Mouse (Mus musculus): ENCODE measurements around the gene Wdr26. TPM values are rescaled to one million over a fixed set of nuclear protein-coding genes. Genes with fewer than 3 reads are reported as not detected.

Gene Wdr26
- polyA plus RNA-seq, 1 experiment from 2014 or later: 128 TPM

- ATAC-seq: no peak
- H3K27me3 ChIP-seq: no peaks in the 10 kb centered on the region
- CTCF ChIA-PET: interaction anchor here (1.0 kb wide), 1 partner anchor 11 kb away, joined by 3 read pairs; no protein-coding TSS in a partner anchor
- TF ChIP-seq CTCF (IDR thresholded peaks at IDR 0.05): no peak
- POLR2A ChIA-PET: interaction anchor here (0.6 kb wide), 1 partner anchor 52 kb away, joined by 3 read pairs; no protein-coding TSS in a partner anchor
- in situ Hi-C loops (cut with MboI; ENCODE audit: low pct_unique_long_range_greater_than_20kb): no loop called here
- DNase-seq (ENCODE audit: low read depth, low spot score): no peak
Observed at GRCm38 (mm10) chr1:181237332-181237731, 25.5 kb upstream of the Wdr26 start.

- ATAC-seq (no peak), DNase-seq (ENCODE audit: low read depth, low spot score) (no peak)
- CTCF ChIA-PET: interaction anchor here (1.5 kb wide), 1 partner anchor 10 kb away, joined by 3 read pairs; no protein-coding TSS in a partner anchor
- in situ Hi-C loops (cut with MboI; ENCODE audit: low pct_unique_long_range_greater_than_20kb): loop anchor here (5.0 kb wide), 1 partner anchor 247 kb away; no protein-coding TSS in a partner anchor
- H3K27me3 ChIP-seq: no peaks in the 10 kb centered on the region
- TF ChIP-seq CTCF (IDR thresholded peaks at IDR 0.05): no peak
- POLR2A ChIA-PET: interaction anchor here (0.7 kb wide), 1 partner anchor 23 kb away, joined by 3 read pairs; the partner anchor contains the start of gene Wdr26
Observed at GRCm38 (mm10) chr1:181234326-181235035, 22.7 kb upstream of the Wdr26 start.

- in situ Hi-C loops (cut with MboI; ENCODE audit: low pct_unique_long_range_greater_than_20kb): loop anchor here (5.0 kb wide), 1 partner anchor 246 kb away; no protein-coding TSS in a partner anchor
- ChIA-PET CTCF (interaction anchor here (1.5 kb wide), 1 partner anchor 11 kb away, joined by 3 read pairs; no protein-coding TSS in a partner anchor), POLR2A (interaction anchor here (0.7 to 2.4 kb wide), 2 partner anchors 22 to 23 kb away, joined by 3 to 13 read pairs; partner anchors contain the start of gene Wdr26)
- H3K27me3 ChIP-seq: no peaks in the 10 kb centered on the region
- ATAC-seq (no peak), DNase-seq (ENCODE audit: low read depth, low spot score) (no peak)
- TF ChIP-seq CTCF (IDR thresholded peaks at IDR 0.05): no peak
Observed at GRCm38 (mm10) chr1:181233734-181234133, 21.9 kb upstream of the Wdr26 start.

GRCm38 (mm10) chr1:181232307-181233027, 20.7 kb upstream of the Wdr26 start:
- POLR2A ChIA-PET: interaction anchor here (0.5 to 2.4 kb wide), 2 partner anchors 9 to 21 kb away, joined by 3 to 13 read pairs; partner anchors contain the start of gene Wdr26
- in situ Hi-C loops (cut with MboI; ENCODE audit: low pct_unique_long_range_greater_than_20kb): loop anchor here (5.0 kb wide), 1 partner anchor 245 kb away; no protein-coding TSS in a partner anchor
- ATAC-seq (peak; percentile 51), DNase-seq (ENCODE audit: low read depth, low spot score) (no peak)
- CTCF ChIA-PET: interaction anchor here (0.8 to 1.9 kb wide), 8 partner anchors 9 to 29 kb away, joined by 3 to 7 read pairs (median 3); no protein-coding TSS in a partner anchor
- H3K27me3 ChIP-seq: no peaks in the 10 kb centered on the region
- peak; percentile 86 for TF ChIP-seq CTCF (IDR thresholded peaks at IDR 0.05)

GRCm38 (mm10) chr1:181231821-181232220, 20.0 kb upstream of the Wdr26 start:
- CTCF ChIA-PET: interaction anchor here (0.8 to 1.9 kb wide), 5 partner anchors 9 to 28 kb away, joined by 3 to 7 read pairs (median 3); no protein-coding TSS in a partner anchor
- TF ChIP-seq CTCF (IDR thresholded peaks at IDR 0.05): no peak
- no peaks in the 10 kb centered on the region for H3K27me3 ChIP-seq
- ATAC-seq: no peak
- POLR2A ChIA-PET: interaction anchor here (2.4 kb wide), 1 partner anchor 21 kb away, joined by 13 read pairs; the partner anchor contains the start of gene Wdr26
- in situ Hi-C loops (cut with MboI; ENCODE audit: low pct_unique_long_range_greater_than_20kb): loop anchor here (5.0 kb wide), 1 partner anchor 245 kb away; no protein-coding TSS in a partner anchor
- DNase-seq (ENCODE audit: low read depth, low spot score): no peak

- in situ Hi-C loops (cut with MboI; ENCODE audit: low pct_unique_long_range_greater_than_20kb): loop anchor here (5.0 kb wide), 1 partner anchor 244 kb away; no protein-coding TSS in a partner anchor
- no peak for TF ChIP-seq CTCF (IDR thresholded peaks at IDR 0.05)
- POLR2A ChIA-PET: interaction anchor here (2.4 kb wide), 1 partner anchor 20 kb away, joined by 13 read pairs; the partner anchor contains the start of gene Wdr26
- DNase-seq (ENCODE audit: low read depth, low spot score): no peak
- CTCF ChIA-PET: interaction anchor here (0.8 to 1.9 kb wide), 3 partner anchors 12 to 28 kb away, joined by 3 to 7 read pairs (median 3); no protein-coding TSS in a partner anchor
- no peaks in the 10 kb centered on the region for H3K27me3 ChIP-seq
- ATAC-seq: no peak
Observed at GRCm38 (mm10) chr1:181231262-181231661, 19.5 kb upstream of the Wdr26 start.

GRCm38 (mm10) chr1:181230731-181231148, 18.9 kb upstream of the Wdr26 start:
- H3K27me3 ChIP-seq: no peaks in the 10 kb centered on the region
- CTCF ChIA-PET: no interaction called here
- no peak for TF ChIP-seq CTCF (IDR thresholded peaks at IDR 0.05)
- in situ Hi-C loops (cut with MboI; ENCODE audit: low pct_unique_long_range_greater_than_20kb): loop anchor here (5.0 kb wide), 1 partner anchor 243 kb away; no protein-coding TSS in a partner anchor
- ATAC-seq (peak; percentile 51), DNase-seq (ENCODE audit: low read depth, low spot score) (no peak)
- POLR2A ChIA-PET: interaction anchor here (0.6 to 1.5 kb wide), 2 partner anchors 21 to 400 kb away, joined by 4 read pairs; no protein-coding TSS in a partner anchor

GRCm38 (mm10) chr1:181229046-181229445, 17.2 kb upstream of the Wdr26 start:
- ChIA-PET POLR2A (interaction anchor here (1.5 kb wide), 1 partner anchor 20 kb away, joined by 4 read pairs; no protein-coding TSS in a partner anchor), CTCF (no interaction called here)
- no peak for DNase-seq (ENCODE audit: low read depth, low spot score)
- in situ Hi-C loops (cut with MboI; ENCODE audit: low pct_unique_long_range_greater_than_20kb): loop anchor here (10.0 kb wide), 1 partner anchor 1926 kb away; no protein-coding TSS in a partner anchor
- no peak for TF ChIP-seq CTCF (IDR thresholded peaks at IDR 0.05)
- ATAC-seq: no peak
- H3K27me3 ChIP-seq: no peaks in the 10 kb centered on the region

- ATAC-seq: no peak
- ChIA-PET CTCF (no interaction called here), POLR2A (interaction anchor here (1.1 to 3.1 kb wide), 2 partner anchors 11 to 16 kb away, joined by 3 to 16 read pairs; partner anchors contain the start of gene Wdr26)
- no peak for TF ChIP-seq CTCF (IDR thresholded peaks at IDR 0.05)
- DNase-seq (ENCODE audit: low read depth, low spot score): no peak
- in situ Hi-C loops (cut with MboI; ENCODE audit: low pct_unique_long_range_greater_than_20kb): loop anchor here (10.0 kb wide), 1 partner anchor 1926 kb away; no protein-coding TSS in a partner anchor
- no peaks in the 10 kb centered on the region for H3K27me3 ChIP-seq
Observed at GRCm38 (mm10) chr1:181228591-181228990, 16.8 kb upstream of the Wdr26 start.

All from Patski (cell line).